Mouse (Mus musculus) forebrain, embryonic 16.5 days (tissue): Measurements from ENCODE around the gene Bivm. TPM values are rescaled to one million over a fixed set of nuclear protein-coding genes. Genes with fewer than 3 reads are reported as not detected.
A peak's percentile ranks its signal among the peaks of the same experiment; 100 is the strongest.

Experiments used
- ATAC-seq: fragments of 200-750 bp; cut with Nextera tagmentation; 2 replicates; pipeline ENCODE4 v1.8.0; 2017; ENCODE audit warnings: mild to moderate bottlenecking, moderate library complexity
- H3K27ac ChIP-seq: fragments of 300-500 bp; sonication (generic); 2 replicates; pipeline ENCODE4 v1.5.1; 2014; ENCODE audit warnings: low read length, control low read depth
- H3K27me3 ChIP-seq: fragments of 300-500 bp; sonication (generic); replicated peaks from 2 replicates; pipeline ENCODE4 v1.6.1; 2014; ENCODE audit warnings: low read length; ENCODE audit not compliant: control insufficient read depth, insufficient read depth
- H3K36me3 ChIP-seq: fragments of 300-500 bp; sonication (generic); 2 replicates; pipeline ENCODE4 v1.6.1; 2014; ENCODE audit not compliant: control insufficient read depth, insufficient read depth
- H3K4me1 ChIP-seq: fragments of 300-500 bp; sonication (generic); replicated peaks from 2 replicates; pipeline ENCODE4 v1.6.1; 2014; ENCODE audit warnings: low read length; ENCODE audit not compliant: control insufficient read depth, insufficient read depth
- H3K4me2 ChIP-seq: fragments of 300-500 bp; sonication (generic); 2 replicates; pipeline ENCODE4 v1.6.1; 2014; ENCODE audit warnings: mild to moderate bottlenecking, low read length, control low read depth
- H3K4me3 ChIP-seq: fragments of 300-500 bp; sonication (generic); replicated peaks from 2 replicates; pipeline ENCODE4 v1.5.1; 2014; ENCODE audit warnings: mild to moderate bottlenecking, low read length, control low read depth
- H3K9ac ChIP-seq: fragments of 300-500 bp; sonication (generic); replicated peaks from 2 replicates; pipeline ENCODE4 v1.6.1; 2014; ENCODE audit warnings: low read depth, low read length, control low read depth
- H3K9me3 ChIP-seq: fragments of 300-500 bp; sonication (generic); 2 replicates; pipeline ENCODE4 v1.6.1; 2016; ENCODE audit warnings: low read length; ENCODE audit not compliant: control insufficient read depth
- WGBS: fragments of 180-500 bp; shearing (Covaris S2); extraction: QIAGEN DNeasy Blood & Tissue Kit; methylation state at CpG from one replicate; pipeline ENCODE4 v1.1.7; 2014; 5-methylcytosine and 5-hydroxymethylcytosine counted together
- polyA plus RNA-seq: library from polyadenylated mRNA; unstranded; fragments of >200 nt; fragmentation: Nextera tagmentation; extraction: Ambion mirVana; gene quantifications from 2 replicates; pipeline ENCODE4 v1.2.1, GENCODE M21; 2015

Bivm gene
- polyA plus RNA-seq, 1 experiment from 2014 or later = 33.2 TPM

- Histone ChIP-seq H3K36me3 (peaks cover 11% of the 10 kb centered on the region), H3K9ac (no peak overlapping the region), H3K27me3 (no peaks in the 10 kb centered on the region), H3K27ac (no peak overlapping the region), H3K4me3 (no peak overlapping the region), H3K4me1 (peaks cover 5% of the 10 kb centered on the region), H3K9me3 (no peaks in the 10 kb centered on the region), H3K4me2 (no peak overlapping the region)
- whole genome bisulfite sequencing = 90% methylated on average over 4 of the region's 4 CpGs
- no peak for ATAC-seq
Observed at GRCm38 (mm10) chr1:44125590-44125989, 6.8 kb downstream of the Bivm start.

GRCm38 (mm10) chr1:44129929-44130581 is 11.3 kb downstream of the Bivm start:
- Histone ChIP-seq H3K9ac (no peak overlapping the region), H3K4me1 (no peaks in the 10 kb centered on the region), H3K36me3 (peaks cover 20% of the 10 kb centered on the region), H3K9me3 (no peaks in the 10 kb centered on the region), H3K4me3 (no peak overlapping the region), H3K4me2 (no peak overlapping the region), H3K27ac (no peak overlapping the region), H3K27me3 (no peaks in the 10 kb centered on the region)
- 97% methylated on average over 4 of the region's 4 CpGs for WGBS
- ATAC-seq = no peak

GRCm38 (mm10) chr1:44140232-44140631 is 21.5 kb downstream of the Bivm start:
- Histone ChIP-seq H3K4me1 (no peaks in the 10 kb centered on the region), H3K9ac (no peak overlapping the region), H3K9me3 (no peaks in the 10 kb centered on the region), H3K4me2 (no peak overlapping the region), H3K27ac (no peak overlapping the region), H3K36me3 (peaks cover 16% of the 10 kb centered on the region), H3K4me3 (no peak overlapping the region), H3K27me3 (no peaks in the 10 kb centered on the region)
- no peak for ATAC-seq
- WGBS = 94% methylated on average over 4 of the region's 4 CpGs

- WGBS = 94% methylated on average over 5 of the region's 5 CpGs
- peaks cover 15% of the 10 kb centered on the region for H3K36me3 ChIP-seq
- no peak for ATAC-seq
- no peaks in the 10 kb centered on the region for H3K9me3 ChIP-seq
- no peak overlapping the region for H3K27ac ChIP-seq
- no peaks in the 10 kb centered on the region for H3K27me3 ChIP-seq
- no peak overlapping the region for H3K4me2 ChIP-seq
- H3K9ac ChIP-seq = no peak overlapping the region
- 0 out of 2 replicates have a peak, but pooled peaks cover 4% of the 10 kb centered on the region for H3K4me1 ChIP-seq
- H3K4me3 ChIP-seq = no peak overlapping the region
Observed at GRCm38 (mm10) chr1:44142747-44143146, 24.0 kb downstream of the Bivm start.

GRCm38 (mm10) chr1:44147563-44148381 is 29.0 kb downstream of the Bivm start, which contains the start of gene Ercc5:
Gene Ercc5, plus strand, starts transcription at chr1:44147744.
- peak within 1 kb of the TSS; percentile 82 for H3K9ac ChIP-seq
- peaks cover 4% of the 10 kb centered on the region; the same call in 1 of the 2 replicates for H3K4me1 ChIP-seq
- H3K36me3 ChIP-seq = peaks cover 6% of the 10 kb centered on the region; the same call in 1 of the 2 replicates
- ATAC-seq = peak; percentile 98
- H3K9me3 ChIP-seq = no peaks in the 10 kb centered on the region
- under 1% methylated on average over 66 of the region's 66 CpGs for WGBS
- H3K4me2 ChIP-seq = peak within 1 kb of the TSS; percentile 78
- no peaks in the 10 kb centered on the region for H3K27me3 ChIP-seq
- peak within 1 kb of the TSS; percentile 58 for H3K4me3 ChIP-seq
- peak within 1 kb of the TSS; percentile 95 for H3K27ac ChIP-seq

- no peaks in the 10 kb centered on the region for H3K27me3 ChIP-seq
- peak overlapping the region; percentile 82; the same call in 1 of the 2 replicates for H3K9ac ChIP-seq
- peak overlapping the region; percentile 58 for H3K4me3 ChIP-seq
- no peak for ATAC-seq
- no peaks in the 10 kb centered on the region for H3K9me3 ChIP-seq
- peak overlapping the region; percentile 78 for H3K4me2 ChIP-seq
- 20% methylated on average over 6 of the region's 6 CpGs for WGBS
- peaks cover 4% of the 10 kb centered on the region; the same call in 1 of the 2 replicates for H3K4me1 ChIP-seq
- no peaks in the 10 kb centered on the region for H3K36me3 ChIP-seq
- no peak overlapping the region for H3K27ac ChIP-seq
Observed at GRCm38 (mm10) chr1:44148706-44149105, 29.9 kb downstream of the Bivm start.

- Histone ChIP-seq H3K9ac (no peak overlapping the region), H3K4me2 (no peak overlapping the region), H3K27me3 (no peaks in the 10 kb centered on the region), H3K27ac (no peak overlapping the region), H3K9me3 (no peaks in the 10 kb centered on the region), H3K36me3 (peaks cover 19% of the 10 kb centered on the region), H3K4me3 (no peak overlapping the region), H3K4me1 (no peaks in the 10 kb centered on the region)
- 98% methylated on average over 4 of the region's 4 CpGs for WGBS
- ATAC-seq = no peak
Observed at GRCm38 (mm10) chr1:44155287-44155686, 36.5 kb downstream of the Bivm start.

GRCm38 (mm10) chr1:44158317-44158716 is 39.6 kb downstream of the Bivm start:
- Histone ChIP-seq H3K27me3 (no peaks in the 10 kb centered on the region), H3K9me3 (no peaks in the 10 kb centered on the region), H3K4me1 (no peaks in the 10 kb centered on the region), H3K9ac (no peak overlapping the region), H3K36me3 (peaks cover 40% of the 10 kb centered on the region), H3K4me2 (no peak overlapping the region), H3K27ac (no peak overlapping the region), H3K4me3 (no peak overlapping the region)
- 90% methylated on average over 6 of the region's 6 CpGs for WGBS
- no peak for ATAC-seq

GRCm38 (mm10) chr1:44161818-44162217 is 43.1 kb downstream of the Bivm start:
- H3K27ac ChIP-seq = no peak overlapping the region
- H3K9ac ChIP-seq = no peak overlapping the region
- H3K27me3 ChIP-seq = no peaks in the 10 kb centered on the region
- 95% methylated on average over 6 of the region's 6 CpGs for WGBS
- no peak for ATAC-seq
- H3K4me3 ChIP-seq = no peak overlapping the region
- H3K4me1 ChIP-seq = no peaks in the 10 kb centered on the region
- H3K36me3 ChIP-seq = peaks cover 61% of the 10 kb centered on the region
- H3K4me2 ChIP-seq = no peak overlapping the region
- no peaks in the 10 kb centered on the region for H3K9me3 ChIP-seq
